Mouse (Mus musculus): ENCODE data around the gene Tmem107.

DNA sequence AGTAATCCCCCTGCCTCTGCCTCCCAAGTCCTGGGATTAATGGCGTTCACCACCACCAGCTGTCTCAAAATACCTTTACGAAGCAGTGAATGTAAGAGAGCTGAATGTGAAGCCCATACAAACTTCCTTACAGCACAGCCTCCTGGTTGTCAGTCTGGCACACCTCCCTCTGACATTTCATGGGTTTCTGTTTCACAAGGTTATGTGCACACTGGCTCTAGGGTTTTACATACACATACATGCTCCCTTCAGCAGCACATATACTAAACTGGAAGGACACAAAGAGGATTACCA, 4.1 kb downstream of the Tmem107 start:
- TF ChIP-seq CTCF (conservative IDR thresholded peaks at IDR 0.05; ENCODE audit: insufficient read depth, insufficient read length, low read depth, low read length) (no peak), POLR2A (IDR thresholded peaks at IDR 0.05; ENCODE audit: low read depth, low read length) (no peak)
